Mouse (Mus musculus) intestine, embryonic 14.5 days (tissue): ENCODE measurements around the gene Sept3. TPM values are rescaled to one million over a fixed set of nuclear protein-coding genes. Genes with fewer than 3 reads are reported as not detected.

Source experiments
- ATAC-seq: fragments of 200-750 bp; cut with Nextera tagmentation; replicated peaks from 2 replicates; pipeline ENCODE4 v1.8.0; 2017; ENCODE audit warnings: low read depth, moderate number of reproducible peaks, moderate TSS enrichment, moderate library complexity; ENCODE audit not compliant: low FRiP score, low TSS enrichment
- DNase-seq: peaks from one replicate; pipeline ENCODE4 v3.0.0-alpha.2; 2018; ENCODE audit warnings: low spot score
- H3K27ac ChIP-seq: fragments of 300-500 bp; sonication (generic); 2 replicates; pipeline ENCODE4 v1.5.1; 2014; ENCODE audit warnings: low read depth, mild to moderate bottlenecking, control low read depth
- H3K27me3 ChIP-seq: fragments of 300-500 bp; sonication (generic); replicated peaks from 2 replicates; pipeline ENCODE4 v1.6.1; 2014; ENCODE audit warnings: low read length, control low read depth; ENCODE audit not compliant: control insufficient read depth, insufficient read depth
- H3K36me3 ChIP-seq: fragments of 300-500 bp; sonication (generic); 2 replicates; pipeline ENCODE4 v1.6.1; 2014; ENCODE audit warnings: low read length, control low read depth; ENCODE audit not compliant: control insufficient read depth, insufficient read depth
- H3K4me1 ChIP-seq: fragments of 300-500 bp; sonication (generic); replicated peaks from 2 replicates; pipeline ENCODE4 v1.6.1; 2014; ENCODE audit warnings: low read length, control low read depth, mixed read lengths; ENCODE audit not compliant: control insufficient read depth, insufficient read depth
- H3K4me2 ChIP-seq: fragments of 300-500 bp; sonication (generic); 2 replicates; pipeline ENCODE4 v1.6.1; 2014; ENCODE audit warnings: low read length
- H3K4me3 ChIP-seq: fragments of 300-500 bp; sonication (generic); 2 replicates; pipeline ENCODE4 v1.5.1; 2014; ENCODE audit warnings: low read depth, low read length, control low read depth, mixed read lengths
- H3K9ac ChIP-seq: fragments of 300-500 bp; sonication (generic); 2 replicates; pipeline ENCODE4 v1.6.1; 2014; ENCODE audit warnings: mild to moderate bottlenecking, low read length
- H3K9me3 ChIP-seq: fragments of 300-500 bp; sonication (generic); 2 replicates; pipeline ENCODE4 v1.6.1; 2016; ENCODE audit warnings: low read length, control low read depth; ENCODE audit not compliant: control insufficient read depth
- WGBS: fragments of 180-500 bp; shearing (Covaris S2); extraction: QIAGEN DNeasy Blood & Tissue Kit; methylation state at CpG from one replicate; pipeline ENCODE4 v1.1.7; 2014; 5-methylcytosine and 5-hydroxymethylcytosine counted together
- polyA plus RNA-seq: library from polyadenylated mRNA; unstranded; fragments of >200 nt; fragmentation: Nextera tagmentation; extraction: Ambion mirVana; gene quantifications from 2 replicates; pipeline ENCODE4 v1.2.1, GENCODE M21; 2014

The Sept3 gene
- polyA plus RNA-seq, 1 experiment from 2014 or later, result 18.3 TPM

- H3K9ac ChIP-seq, result no peak within 1 kb of the TSS
- 0 out of 2 replicates have a peak within 1 kb of the TSS, but pooled peaks have one; percentile 22 for H3K4me2 ChIP-seq
- no peak within 1 kb of the TSS for H3K4me3 ChIP-seq
- H3K27me3 ChIP-seq, result no peaks in the 10 kb centered on the region
- DNase-seq (no peak), ATAC-seq (no peak)
- no peak within 1 kb of the TSS for H3K27ac ChIP-seq
- no peaks in the 10 kb centered on the region for H3K36me3 ChIP-seq
- H3K9me3 ChIP-seq, result no peaks in the 10 kb centered on the region
- H3K4me1 ChIP-seq, result no peaks in the 10 kb centered on the region
- 54% methylated on average over 39 of the region's 39 CpGs for WGBS
These were observed 24.3 kb downstream of the Sept3 start, which contains the start of gene Wbp2nl for GRCm38 (mm10) chr15:82298764-82299561. TSS of gene Wbp2nl (plus strand) at chr15:82298954.

- Histone ChIP-seq H3K9me3 (no peaks in the 10 kb centered on the region), H3K9ac (no peak overlapping the region), H3K4me2 (no peak overlapping the region), H3K4me3 (no peak overlapping the region), H3K4me1 (no peaks in the 10 kb centered on the region), H3K36me3 (no peaks in the 10 kb centered on the region), H3K27ac (no peak overlapping the region), H3K27me3 (no peaks in the 10 kb centered on the region)
- ATAC-seq, result 0 out of 2 replicates have a peak, but pooled peaks have one; percentile 62
- peak; percentile 51 for DNase-seq
- 75% methylated on average over 3 of the region's 3 CpGs for WGBS
These were observed 32.4 kb downstream of the Sept3 start for GRCm38 (mm10) chr15:82307107-82307506.

GRCm38 (mm10) chr15:82308416-82308815 is 33.7 kb downstream of the Sept3 start:
- no peak overlapping the region for H3K9ac ChIP-seq
- no peaks in the 10 kb centered on the region for H3K27me3 ChIP-seq
- H3K4me1 ChIP-seq, result no peaks in the 10 kb centered on the region
- ATAC-seq, result no peak
- WGBS, result 80% methylated on average over 3 of the region's 3 CpGs
- no peak overlapping the region for H3K27ac ChIP-seq
- no peaks in the 10 kb centered on the region for H3K9me3 ChIP-seq
- no peak for DNase-seq
- no peak overlapping the region for H3K4me3 ChIP-seq
- H3K4me2 ChIP-seq, result no peak overlapping the region
- no peaks in the 10 kb centered on the region for H3K36me3 ChIP-seq

- Histone ChIP-seq H3K36me3 (no peaks in the 10 kb centered on the region), H3K4me1 (no peaks in the 10 kb centered on the region), H3K27me3 (no peaks in the 10 kb centered on the region), H3K9me3 (no peaks in the 10 kb centered on the region), H3K9ac (no peak overlapping the region), H3K4me2 (no peak overlapping the region), H3K4me3 (no peak overlapping the region), H3K27ac (no peak overlapping the region)
- 83% methylated on average over 6 of the region's 6 CpGs for WGBS
- DNase-seq (no peak), ATAC-seq (no peak)
These were observed 43.1 kb downstream of the Sept3 start for GRCm38 (mm10) chr15:82317839-82318238.

- WGBS, result 25% methylated on average over 1 of the region's 1 CpGs
- DNase-seq (no peak), ATAC-seq (no peak)
- Histone ChIP-seq H3K4me3 (no peak overlapping the region), H3K4me2 (no peak overlapping the region), H3K4me1 (no peaks in the 10 kb centered on the region), H3K9me3 (no peaks in the 10 kb centered on the region), H3K27ac (no peak overlapping the region), H3K36me3 (no peaks in the 10 kb centered on the region), H3K9ac (no peak overlapping the region), H3K27me3 (no peaks in the 10 kb centered on the region)
These were observed 44.9 kb downstream of the Sept3 start for GRCm38 (mm10) chr15:82319613-82320012.

GRCm38 (mm10) chr15:82322195-82322594 is 47.5 kb downstream of the Sept3 start:
- WGBS, result 80% methylated on average over 8 of the region's 8 CpGs
- H3K4me1 ChIP-seq, result no peaks in the 10 kb centered on the region
- no peaks in the 10 kb centered on the region for H3K27me3 ChIP-seq
- DNase-seq (no peak), ATAC-seq (no peak)
- H3K4me3 ChIP-seq, result no peak overlapping the region
- no peaks in the 10 kb centered on the region for H3K9me3 ChIP-seq
- H3K4me2 ChIP-seq, result no peak overlapping the region
- H3K36me3 ChIP-seq, result no peaks in the 10 kb centered on the region
- H3K27ac ChIP-seq, result no peak overlapping the region
- H3K9ac ChIP-seq, result no peak overlapping the region

- Histone ChIP-seq H3K4me1 (no peaks in the 10 kb centered on the region), H3K36me3 (peaks cover 14% of the 10 kb centered on the region), H3K27ac (no peak overlapping the region), H3K4me2 (no peak overlapping the region), H3K4me3 (no peak overlapping the region), H3K27me3 (no peaks in the 10 kb centered on the region), H3K9ac (no peak overlapping the region), H3K9me3 (no peaks in the 10 kb centered on the region)
- WGBS, result 61% methylated on average over 2 of the region's 2 CpGs
- DNase-seq, result no peak
- ATAC-seq, result no peak
These were observed 50.7 kb downstream of the Sept3 start for GRCm38 (mm10) chr15:82325382-82325781.

GRCm38 (mm10) chr15:82335194-82335593 is 60.5 kb downstream of the Sept3 start:
- Histone ChIP-seq H3K27me3 (no peaks in the 10 kb centered on the region), H3K9me3 (no peaks in the 10 kb centered on the region), H3K9ac (no peak overlapping the region), H3K4me2 (no peak overlapping the region), H3K36me3 (peaks cover 41% of the 10 kb centered on the region), H3K4me3 (no peak overlapping the region), H3K4me1 (peaks cover 14% of the 10 kb centered on the region), H3K27ac (no peak overlapping the region)
- ATAC-seq (no peak), DNase-seq (no peak)
- 98% methylated on average over 4 of the region's 4 CpGs for WGBS

- Histone ChIP-seq H3K27me3 (no peaks in the 10 kb centered on the region), H3K9me3 (no peaks in the 10 kb centered on the region), H3K4me1 (peaks cover 15% of the 10 kb centered on the region), H3K27ac (no peak overlapping the region), H3K4me3 (no peak overlapping the region), H3K9ac (no peak overlapping the region), H3K36me3 (peaks cover 35% of the 10 kb centered on the region), H3K4me2 (no peak overlapping the region)
- WGBS, result 88% methylated on average over 12 of the region's 12 CpGs
- ATAC-seq (no peak), DNase-seq (no peak)
These were observed 61.9 kb downstream of the Sept3 start for GRCm38 (mm10) chr15:82336629-82337028.
